Mouse (Mus musculus) inflammation-experienced regulatory T-cells, adult 16 weeks (primary cell): Measurements from ENCODE around the gene Wdr25. TPM values are rescaled to one million over a fixed set of nuclear protein-coding genes. Genes with fewer than 3 reads are reported as not detected.

Experiments
- polyA plus RNA-seq: library from polyadenylated mRNA; unstranded; fragments of 100-300 nt; shearing (Covaris generic); gene quantifications from one replicate; pipeline ENCODE4 v1.2.1, GENCODE M21; 2017

Wdr25 gene
- polyA plus RNA-seq: 10.4 TPM

GRCm38 (mm10) chr12:108892989-108893714, at the start of gene Wdr25:
Wdr25 (plus strand) TSS chr12:108893631.

GRCm38 (mm10) chr12:108893715-108894431, 442 bp downstream of the Wdr25 start, which contains the start of gene Wars:
Wars (minus strand) TSS chr12:108894174.

GRCm38 (mm10) chr12:109068167-109068653, 174.8 kb downstream of the Wdr25 start, which contains the start of gene Begain:
Begain (minus strand) TSS chr12:109068217.

Other genes starting within 250 kb of the Wdr25 start
- 4.6 TPM for gene Degs2, start 191.3 kb upstream of the Wdr25 start, polyA plus RNA-seq
- gene Yy1, start 100.7 kb upstream of the Wdr25 start, polyA plus RNA-seq: 8.0 TPM
- gene Slc25a29, start 57.7 kb upstream of the Wdr25 start, polyA plus RNA-seq: 10.0 TPM
- 1.7 TPM for gene Slc25a47, start 57.6 kb upstream of the Wdr25 start, polyA plus RNA-seq
- 108 TPM for gene Wars, start 543 bp downstream of the Wdr25 start, polyA plus RNA-seq
- gene Begain, start 174.6 kb downstream of the Wdr25 start, polyA plus RNA-seq: 0.21 TPM